Mouse (Mus musculus) layer of hippocampus, postnatal 10 days (tissue): ENCODE measurements around the gene Ncoa1. TPM values are rescaled to one million over a fixed set of nuclear protein-coding genes. Genes with fewer than 3 reads are reported as not detected.
"Not testable (repeated sequence)": the region's sequence is repeated elsewhere in the genome, so short reads cannot be mapped to it uniquely, and the experiment has no call there.

Source experiments
- DNase-seq, 2 experiments: peaks; one replicate each; pipeline ENCODE4 v3.0.0; 2021; ENCODE audit warnings: low spot score in 2 of 2
- total RNA-seq, 2 experiments: library from RNA; stranded (reverse); gene quantifications; 2 replicates each; pipeline ENCODE4 v1.2.3; 2021

Gene Ncoa1
- total RNA-seq, 2 experiments from 2014 or later, result 103 to 108 TPM

DNA sequence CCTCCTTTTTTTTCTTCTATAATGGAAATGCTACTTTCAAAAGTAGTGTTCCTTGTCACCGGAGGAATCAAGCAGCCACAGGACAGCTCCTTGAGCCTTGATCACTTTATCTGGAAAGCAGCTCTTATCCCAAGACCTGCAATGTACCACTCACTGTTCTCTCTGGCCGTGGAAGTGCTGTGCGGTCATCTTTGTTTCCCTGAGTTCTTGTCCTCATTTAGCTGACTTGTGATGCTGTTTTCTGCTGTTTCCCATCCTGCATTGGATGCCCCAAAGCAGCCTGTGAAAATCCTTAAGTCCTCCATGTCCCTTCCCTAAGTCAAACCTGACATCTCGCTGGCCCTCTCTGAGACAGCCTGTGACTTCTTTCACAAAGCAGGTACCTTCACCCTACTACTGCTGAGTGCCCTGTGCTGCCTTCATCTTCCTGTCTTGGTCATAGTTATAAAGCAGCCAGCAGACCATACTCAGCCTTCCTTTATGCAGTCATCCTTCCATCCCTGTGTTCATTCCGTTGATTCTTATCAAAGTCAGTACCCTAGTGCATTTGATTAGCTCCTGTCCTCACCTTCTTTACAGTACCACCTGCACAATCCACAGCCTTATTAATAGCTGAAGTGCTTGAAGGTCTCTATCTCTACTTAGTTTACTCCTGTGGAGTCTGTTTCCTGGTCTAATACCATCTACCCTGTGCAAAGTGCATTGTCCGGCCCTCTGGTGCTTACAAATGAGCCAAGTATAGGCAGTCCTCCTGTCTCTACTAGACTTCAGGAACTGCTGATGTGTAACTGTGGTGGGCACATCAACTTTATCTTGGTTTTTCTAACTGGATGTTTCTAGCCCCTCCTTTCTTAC is 1.2 kb upstream of the Ncoa1 start:
- no peak for DNase-seq

- peak; percentile 64 to 74 for DNase-seq
Measured at GRCm38 (mm10) chr12:4476291-4476831, 621 bp downstream of the Ncoa1 start.

GRCm38 (mm10) chr12:4475251-4475993 is 1.6 kb downstream of the Ncoa1 start:
- DNase-seq, result no peak

DNA sequence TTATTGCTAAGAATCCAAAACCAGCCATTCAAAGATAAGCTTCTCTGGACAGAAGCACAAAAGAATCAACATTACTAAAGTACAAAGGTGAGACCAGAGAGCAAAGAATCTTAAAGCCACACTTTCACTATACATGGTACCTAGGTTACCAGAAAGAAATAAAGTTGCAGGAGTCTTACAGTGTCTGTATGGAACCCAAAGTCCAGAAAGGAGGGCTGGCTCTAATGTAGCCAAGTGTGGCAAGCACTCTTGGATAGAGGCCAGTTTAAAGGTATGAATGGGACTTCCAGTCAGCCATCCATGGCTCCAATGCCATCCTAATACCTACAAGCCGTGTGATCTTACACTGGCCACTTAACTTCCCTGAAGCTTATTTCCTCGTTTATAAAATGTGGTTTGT is 7.9 kb downstream of the Ncoa1 start:
- DNase-seq, result no peak

GRCm38 (mm10) chr12:4463701-4464100 is 13.3 kb downstream of the Ncoa1 start:
- DNase-seq, result no peak

- no peak for DNase-seq
Measured at GRCm38 (mm10) chr12:4462420-4462819, 14.6 kb downstream of the Ncoa1 start.

DNA sequence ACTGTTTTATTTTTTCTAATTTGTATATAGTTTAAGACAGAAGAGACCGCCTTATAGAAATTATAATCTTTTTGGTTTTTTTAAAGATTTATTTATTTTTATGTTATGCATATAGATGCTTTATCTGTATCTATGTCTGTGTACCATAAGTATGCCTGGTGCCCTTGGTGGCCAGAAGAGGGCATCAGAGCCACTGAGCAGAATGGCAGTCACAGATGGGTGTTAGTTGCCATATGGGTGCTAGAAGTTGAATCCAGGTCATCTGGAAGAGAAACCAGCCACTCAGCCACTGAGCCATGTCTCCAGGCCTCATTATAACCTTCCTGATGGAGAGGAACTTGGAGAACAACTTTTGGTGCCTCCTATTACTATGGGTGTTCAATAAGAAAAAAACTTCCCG is 16.0 kb downstream of the Ncoa1 start:
- no peak for DNase-seq

GRCm38 (mm10) chr12:4454956-4455565 is 21.9 kb downstream of the Ncoa1 start:
- no peak for DNase-seq

DNA sequence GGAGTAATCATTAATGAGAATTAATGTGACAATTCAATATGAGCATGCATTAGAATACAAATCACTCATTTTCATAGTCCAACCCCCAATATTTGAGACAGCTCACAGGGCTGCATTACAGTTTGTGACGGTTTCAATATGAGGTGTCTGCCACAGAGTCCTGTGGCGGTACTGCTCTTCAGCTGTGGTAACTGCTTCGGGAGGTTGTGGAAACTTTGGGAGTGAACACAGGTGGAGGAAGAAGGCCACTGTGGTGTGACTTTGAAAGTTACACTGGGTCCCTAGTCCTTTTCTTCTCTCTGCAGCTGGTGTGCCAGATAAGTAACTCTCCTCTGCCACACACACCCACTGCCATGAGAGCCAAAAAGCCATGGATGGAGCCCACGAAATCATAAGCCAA is 22.7 kb downstream of the Ncoa1 start:
- DNase-seq, result no peak

GRCm38 (mm10) chr12:4452233-4452632 is 24.7 kb downstream of the Ncoa1 start:
- no peak for DNase-seq

DNA sequence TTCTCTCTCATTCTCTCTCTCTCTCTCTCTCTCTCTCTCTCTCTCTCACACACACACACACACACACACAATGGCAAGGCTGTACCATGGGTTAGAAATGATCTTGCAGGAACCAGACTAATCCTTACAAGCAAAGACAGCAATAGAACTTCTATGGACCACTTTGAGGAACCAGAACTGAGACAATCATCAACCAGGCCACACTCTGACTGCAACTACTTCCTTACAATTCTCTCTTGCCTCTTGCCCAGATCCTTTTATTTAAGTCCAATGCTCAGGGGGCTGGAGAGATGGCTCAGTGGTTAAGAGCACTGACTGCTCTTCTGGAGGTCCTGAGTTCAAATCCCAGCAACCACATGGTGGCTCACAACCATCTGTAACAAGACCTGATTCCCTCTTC is 26.5 kb downstream of the Ncoa1 start:
- DNase-seq, result not testable (repeated sequence)

DNA sequence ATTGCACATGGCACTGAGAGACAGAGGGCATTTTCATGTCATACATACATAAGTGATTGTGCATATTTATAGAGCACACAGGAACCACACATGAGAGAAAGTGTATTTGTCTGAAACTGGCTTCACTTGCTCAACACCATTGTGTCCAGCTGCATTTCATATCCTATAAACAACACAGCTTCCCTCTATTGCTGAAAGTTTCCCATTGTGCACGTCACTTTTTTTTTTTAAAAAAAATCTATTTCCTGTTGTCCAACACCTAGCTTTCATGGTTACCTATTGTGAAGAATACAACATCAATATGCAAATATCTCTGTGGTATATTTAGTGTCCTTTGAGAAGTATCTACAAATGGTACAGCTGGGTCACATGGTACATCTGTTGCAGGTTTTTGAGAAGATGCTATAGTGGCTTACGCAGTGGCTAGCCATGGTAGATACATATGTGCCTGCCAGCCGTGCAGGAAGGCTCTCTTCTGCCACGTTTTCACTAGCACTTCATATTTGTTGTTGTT is 28.8 kb downstream of the Ncoa1 start:
- DNase-seq, result no peak

GRCm38 (mm10) chr12:4444946-4445345 is 32.0 kb downstream of the Ncoa1 start:
- DNase-seq, result no peak

DNA sequence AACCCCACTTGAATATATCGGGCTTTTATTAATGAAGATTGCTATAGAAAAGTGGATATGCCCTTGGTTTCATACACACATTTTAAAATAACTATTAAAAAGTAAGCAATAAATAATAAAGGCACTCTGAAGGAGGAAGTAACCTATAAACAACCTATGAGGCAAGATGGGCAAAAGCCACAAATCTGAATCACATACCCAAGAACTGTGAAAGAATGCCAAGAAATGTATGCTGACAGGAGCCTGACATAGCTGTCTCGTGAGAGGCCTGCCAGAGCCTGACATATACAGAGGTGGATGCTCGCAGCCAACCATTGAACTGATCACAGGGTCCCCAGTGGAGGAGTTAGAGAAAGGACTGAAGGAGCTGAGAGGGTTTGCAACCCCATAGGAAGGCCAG is 35.5 kb downstream of the Ncoa1 start:
- DNase-seq, result no peak

- DNase-seq, result no peak
Measured at GRCm38 (mm10) chr12:4436198-4436597, 40.8 kb downstream of the Ncoa1 start.

GRCm38 (mm10) chr12:4433549-4433948 is 43.4 kb downstream of the Ncoa1 start:
- DNase-seq, result no peak

GRCm38 (mm10) chr12:4431978-4432377 is 45.0 kb downstream of the Ncoa1 start:
- no peak for DNase-seq

DNA sequence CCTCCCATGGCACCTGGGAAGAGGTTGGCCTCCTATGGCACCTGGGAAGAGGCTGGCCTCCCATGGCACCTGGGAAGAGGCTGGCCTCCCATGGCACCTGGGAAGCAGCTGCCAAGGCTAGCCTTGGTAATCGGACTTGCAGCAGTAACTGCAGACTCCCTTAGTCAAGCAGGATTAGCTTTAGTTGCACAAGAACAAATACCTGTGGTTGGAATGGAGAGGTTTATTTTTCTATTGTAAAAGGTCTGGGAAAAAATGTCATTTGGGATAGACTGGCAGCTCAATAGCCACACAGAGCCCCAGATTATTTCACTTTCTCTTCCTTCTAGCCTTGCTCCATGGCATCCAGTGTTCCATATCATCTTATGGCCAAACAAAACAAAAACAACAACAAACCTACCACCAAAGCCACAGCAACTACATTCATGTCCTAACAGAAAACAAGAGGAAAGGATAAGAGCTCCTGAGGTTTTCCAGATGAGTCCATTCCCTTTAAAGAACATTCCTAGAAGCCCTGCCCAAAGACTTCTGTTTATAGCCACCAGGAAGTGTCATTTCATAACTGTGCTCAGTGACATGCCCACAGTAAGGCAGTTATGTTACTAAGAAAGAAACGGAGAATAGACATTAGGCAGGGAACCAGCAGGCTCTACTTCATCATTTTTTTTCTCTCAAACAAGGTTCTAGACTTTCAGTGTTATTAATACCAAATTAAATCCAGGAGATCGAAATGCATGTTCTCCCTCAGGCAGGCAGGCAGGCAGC is 46.7 kb downstream of the Ncoa1 start:
- no peak for DNase-seq

DNA sequence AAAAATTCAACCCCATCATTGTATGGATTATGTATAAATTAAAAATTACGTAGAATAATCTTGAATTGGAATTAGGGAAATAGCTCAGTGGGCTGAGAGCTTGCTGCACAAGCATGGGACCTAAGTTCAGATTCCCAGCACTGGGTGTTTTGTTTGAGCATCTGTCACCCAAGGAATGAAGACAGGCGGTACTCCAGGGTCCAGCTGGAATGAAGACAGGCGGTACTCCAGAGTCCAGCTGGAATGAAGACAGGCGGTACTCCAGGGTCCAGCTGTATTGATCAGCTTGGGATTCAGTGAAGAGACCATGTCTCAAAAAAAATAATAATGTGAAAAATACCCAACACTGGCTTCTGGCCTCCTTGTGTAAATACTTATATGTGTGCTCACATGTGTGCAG is 58.2 kb downstream of the Ncoa1 start:
- no peak for DNase-seq

DNA sequence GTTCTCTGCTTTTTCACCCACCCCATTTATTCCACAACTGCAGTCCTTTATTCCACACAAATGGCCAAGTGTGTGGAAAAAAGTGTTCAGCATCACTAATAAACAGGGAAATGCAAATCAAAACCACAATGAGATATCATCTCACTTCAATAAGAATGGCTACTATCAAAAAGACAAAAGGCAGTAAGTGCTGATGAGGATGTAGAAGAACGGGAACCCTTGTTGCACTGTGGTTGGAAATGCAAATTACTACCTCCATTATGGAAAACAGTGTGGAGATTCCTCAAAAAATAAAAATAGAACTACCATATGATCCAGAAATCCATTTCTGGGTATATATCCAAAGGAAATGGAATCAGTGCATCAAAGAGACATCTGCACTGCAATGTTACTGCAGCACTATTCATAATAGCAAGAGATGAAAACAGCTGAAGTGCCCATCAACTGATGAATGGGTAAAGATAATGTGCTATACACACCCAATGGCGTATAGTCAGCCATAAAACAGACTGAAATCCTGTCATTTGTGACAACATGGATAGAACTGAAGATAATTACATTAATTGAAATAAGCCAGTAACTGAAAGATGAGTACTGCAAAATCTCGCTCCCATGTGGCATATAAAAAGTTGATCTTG is 59.2 kb downstream of the Ncoa1 start:
- DNase-seq, result no peak
